Mouse (Mus musculus) cerebral cortex, adult 2 months (tissue): ENCODE results near the gene Barhl2.

Source experiments
- WGBS: fragments of 180-500 bp; shearing (Covaris S2); methylation state at CpG from one replicate; pipeline ENCODE4 v1.1.7; 2018; 5-methylcytosine and 5-hydroxymethylcytosine counted together

Barhl2 gene

DNA sequence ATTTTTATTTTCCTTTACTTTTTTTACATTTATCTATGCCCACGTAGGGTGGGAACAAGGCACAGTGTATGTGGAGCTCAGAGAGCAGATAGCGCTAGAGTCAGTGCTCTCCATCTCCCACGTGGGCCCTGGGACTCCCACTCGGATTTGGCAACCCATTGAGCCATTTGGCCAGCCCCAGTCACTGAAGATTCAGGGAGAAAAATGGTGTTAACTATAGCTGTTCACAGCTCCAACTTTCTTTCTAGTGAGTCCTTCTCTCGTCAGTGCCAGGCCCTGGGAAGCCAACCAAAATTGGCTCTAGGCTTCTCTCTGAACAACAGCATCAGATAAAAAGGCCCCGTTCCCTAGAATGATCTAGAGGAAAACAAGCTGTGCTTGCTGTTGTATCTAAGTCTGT, 42.2 kb downstream of the Barhl2 start:
- 54% methylated on average over 6 of the region's 6 CpGs for WGBS

DNA sequence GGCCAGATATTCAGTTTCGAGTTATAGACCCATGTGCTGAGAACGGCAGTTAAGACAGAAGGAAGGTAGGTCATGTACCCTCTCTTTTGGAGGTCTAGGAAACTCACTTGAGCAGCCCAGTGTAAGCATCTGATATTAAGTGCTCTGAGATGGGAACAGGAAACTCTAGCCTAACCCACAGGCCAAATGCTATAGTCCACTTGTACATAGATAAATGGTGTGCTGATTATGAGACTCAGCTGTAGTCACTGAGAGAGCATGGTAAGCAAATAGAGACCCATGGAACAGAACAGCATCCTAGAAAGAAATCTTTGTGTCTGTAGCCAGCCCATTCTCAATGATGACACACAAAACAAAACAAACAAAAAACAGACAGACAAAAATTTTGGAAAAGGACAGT, 55.2 kb downstream of the Barhl2 start:
- 91% methylated on average over 2 of the region's 2 CpGs for WGBS
